Mouse (Mus musculus): ENCODE measurements around the gene Uck1. TPM values are rescaled to one million over a fixed set of nuclear protein-coding genes. Genes with fewer than 3 reads are reported as not detected.
"Not testable (repeated sequence)": the region's sequence is repeated elsewhere in the genome, so short reads cannot be mapped to it uniquely, and the experiment has no call there.

Uck1 gene
- polyA plus RNA-seq, 1 experiment, result 32.1 TPM

DNA sequence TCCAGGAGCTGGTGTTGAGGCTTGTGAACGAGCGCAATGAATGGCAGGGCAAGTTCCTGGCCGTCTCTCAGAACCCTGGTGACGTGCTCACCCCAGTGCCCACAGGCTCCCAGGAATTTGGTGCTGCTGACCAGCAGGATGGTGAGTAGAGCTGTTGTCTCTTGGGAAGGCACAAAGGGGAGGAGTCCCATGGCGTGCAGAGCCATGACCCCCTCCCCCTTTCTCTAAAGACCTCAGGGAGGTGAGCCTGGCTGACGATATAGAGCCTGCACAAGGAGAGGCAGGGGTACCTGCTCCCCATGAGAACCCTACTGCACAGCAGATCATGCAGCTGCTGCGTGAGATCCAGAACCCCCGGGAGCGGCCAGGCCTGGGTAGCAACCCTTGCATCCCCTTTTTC is 46.2 kb upstream of the Uck1 start:
- Histone ChIP-seq H3K36me3 (ENCODE audit: control insufficient read depth, insufficient read depth) (peaks cover 18% of the 10 kb centered on the region), H3K4me2 (ENCODE audit: low read depth) (no peak overlapping the region), H3K4me3 (no peak overlapping the region), H3ac (ENCODE audit: control insufficient read depth, insufficient read length) (no peak overlapping the region), H3K79me2 (ENCODE audit: control insufficient read depth, insufficient read depth) (no peaks in the 10 kb centered on the region), H3K27me3 (ENCODE audit: control insufficient read depth, insufficient read depth, insufficient read length) (no peaks in the 10 kb centered on the region)
- no peak for TF ChIP-seq TCF12 (IDR thresholded peaks at IDR 0.05; ENCODE audit: insufficient read depth, poor library complexity, severe bottlenecking)
- no peak for TF ChIP-seq E2F4 (IDR thresholded peaks at IDR 0.05; ENCODE audit: insufficient read depth)
- TF ChIP-seq REST (IDR thresholded peaks at IDR 0.05; ENCODE audit: insufficient read depth, insufficient read length), result no peak
- TF ChIP-seq SRF (IDR thresholded peaks at IDR 0.05; ENCODE audit: control insufficient read depth, insufficient read length, low read depth), result no peak

- H3K27me3 ChIP-seq (ENCODE audit: control insufficient read depth, insufficient read depth, insufficient read length), result no peaks in the 10 kb centered on the region
- TF ChIP-seq MYOD1 (IDR thresholded peaks at IDR 0.05; ENCODE audit: control insufficient read depth in 1 of 3, insufficient read length in 2 of 3, low read depth in 2 of 3) (no peak), POLR2A (IDR thresholded peaks at IDR 0.05; ENCODE audit: insufficient read length, low read depth) (no peak), SRF (IDR thresholded peaks at IDR 0.05; ENCODE audit: control insufficient read depth, insufficient read length, low read depth) (no peak), CEBPB (IDR thresholded peaks at IDR 0.05; ENCODE audit: insufficient read depth, poor library complexity, severe bottlenecking) (no peak), TCF12 (IDR thresholded peaks at IDR 0.05; ENCODE audit: insufficient read depth, poor library complexity, severe bottlenecking) (no peak), E2F4 (IDR thresholded peaks at IDR 0.05; ENCODE audit: insufficient read depth) (no peak), TCF3 (IDR thresholded peaks at IDR 0.05; ENCODE audit: insufficient read length, low read depth) (no peak), REST (IDR thresholded peaks at IDR 0.05; ENCODE audit: insufficient read depth, insufficient read length) (no peak), MAX (IDR thresholded peaks at IDR 0.05; ENCODE audit: low read depth) (no peak), USF1 (IDR thresholded peaks at IDR 0.05; ENCODE audit: low read depth) (no peak), MYOG (IDR thresholded peaks at IDR 0.05; ENCODE audit: control insufficient read depth in 1 of 3, insufficient read depth in 1 of 3, insufficient read length in 2 of 3, low read depth in 2 of 3) (no peak), POLR2AphosphoS2 (IDR thresholded peaks at IDR 0.05; ENCODE audit: insufficient read length, low read depth) (no peak)
- H3K4me3 ChIP-seq, result no peak overlapping the region
- peaks cover 18% of the 10 kb centered on the region for H3K36me3 ChIP-seq (ENCODE audit: control insufficient read depth, insufficient read depth)
- H3K79me2 ChIP-seq (ENCODE audit: control insufficient read depth, insufficient read depth), result no peaks in the 10 kb centered on the region
- no peak overlapping the region for H3ac ChIP-seq (ENCODE audit: control insufficient read depth, insufficient read length)
- H3K4me2 ChIP-seq (ENCODE audit: low read depth), result no peak overlapping the region
Observed at GRCm38 (mm10) chr2:32305668-32306067, 45.7 kb upstream of the Uck1 start.

- Histone ChIP-seq H3ac (ENCODE audit: control insufficient read depth, insufficient read length) (no peak overlapping the region), H3K36me3 (ENCODE audit: control insufficient read depth, insufficient read depth) (peaks cover 18% of the 10 kb centered on the region), H3K79me2 (ENCODE audit: control insufficient read depth, insufficient read depth) (no peaks in the 10 kb centered on the region), H3K27me3 (ENCODE audit: control insufficient read depth, insufficient read depth, insufficient read length) (no peaks in the 10 kb centered on the region), H3K4me2 (ENCODE audit: low read depth) (no peak overlapping the region), H3K4me3 (no peak overlapping the region)
- TF ChIP-seq USF1 (IDR thresholded peaks at IDR 0.05; ENCODE audit: low read depth) (no peak), CEBPB (IDR thresholded peaks at IDR 0.05; ENCODE audit: insufficient read depth, poor library complexity, severe bottlenecking) (no peak), MYOG (IDR thresholded peaks at IDR 0.05; ENCODE audit: control insufficient read depth in 1 of 3, insufficient read depth in 1 of 3, insufficient read length in 2 of 3, low read depth in 2 of 3) (no peak), POLR2AphosphoS2 (IDR thresholded peaks at IDR 0.05; ENCODE audit: insufficient read length, low read depth) (peak; percentile 20)
Observed at GRCm38 (mm10) chr2:32304145-32304832, 44.3 kb upstream of the Uck1 start.

GRCm38 (mm10) chr2:32302952-32303351 is 43.0 kb upstream of the Uck1 start:
- Histone ChIP-seq H3K27me3 (ENCODE audit: control insufficient read depth, insufficient read depth, insufficient read length) (no peaks in the 10 kb centered on the region), H3ac (ENCODE audit: control insufficient read depth, insufficient read length) (no peak overlapping the region), H3K36me3 (ENCODE audit: control insufficient read depth, insufficient read depth) (peaks cover 27% of the 10 kb centered on the region), H3K4me2 (ENCODE audit: low read depth) (no peak overlapping the region), H3K4me3 (no peak overlapping the region), H3K79me2 (ENCODE audit: control insufficient read depth, insufficient read depth) (no peaks in the 10 kb centered on the region)
- no peak for TF ChIP-seq TCF12 (IDR thresholded peaks at IDR 0.05; ENCODE audit: insufficient read depth, poor library complexity, severe bottlenecking)
- no peak for TF ChIP-seq CEBPB (IDR thresholded peaks at IDR 0.05; ENCODE audit: insufficient read depth, poor library complexity, severe bottlenecking)
- TF ChIP-seq POLR2AphosphoS2 (IDR thresholded peaks at IDR 0.05; ENCODE audit: insufficient read length, low read depth), result no peak
- no peak for TF ChIP-seq MAX (IDR thresholded peaks at IDR 0.05; ENCODE audit: low read depth)
- no peak for TF ChIP-seq TCF3 (IDR thresholded peaks at IDR 0.05; ENCODE audit: insufficient read length, low read depth)

- Histone ChIP-seq H3K27me3 (ENCODE audit: control insufficient read depth, insufficient read depth, insufficient read length) (no peaks in the 10 kb centered on the region), H3ac (ENCODE audit: control insufficient read depth, insufficient read length) (no peak overlapping the region), H3K4me3 (no peak overlapping the region), H3K4me2 (ENCODE audit: low read depth) (no peak overlapping the region), H3K79me2 (ENCODE audit: control insufficient read depth, insufficient read depth) (no peaks in the 10 kb centered on the region), H3K36me3 (ENCODE audit: control insufficient read depth, insufficient read depth) (peaks cover 23% of the 10 kb centered on the region)
- TF ChIP-seq USF1 (IDR thresholded peaks at IDR 0.05; ENCODE audit: low read depth), result no peak
- TF ChIP-seq E2F4 (IDR thresholded peaks at IDR 0.05; ENCODE audit: insufficient read depth), result no peak
- TF ChIP-seq MYOG (IDR thresholded peaks at IDR 0.05; ENCODE audit: control insufficient read depth in 1 of 3, insufficient read depth in 1 of 3, insufficient read length in 2 of 3, low read depth in 2 of 3), result no peak
- no peak for TF ChIP-seq TCF3 (IDR thresholded peaks at IDR 0.05; ENCODE audit: insufficient read length, low read depth)
- no peak for TF ChIP-seq SRF (IDR thresholded peaks at IDR 0.05; ENCODE audit: control insufficient read depth, insufficient read length, low read depth)
- no peak for TF ChIP-seq REST (IDR thresholded peaks at IDR 0.05; ENCODE audit: insufficient read depth, insufficient read length)
- no peak for TF ChIP-seq POLR2A (IDR thresholded peaks at IDR 0.05; ENCODE audit: insufficient read length, low read depth)
Observed at GRCm38 (mm10) chr2:32299469-32299868, 39.5 kb upstream of the Uck1 start.

- not testable (repeated sequence) for H3K4me3 ChIP-seq; H3K27me3 ChIP-seq (ENCODE audit: control insufficient read depth, insufficient read depth, insufficient read length); H3ac ChIP-seq (ENCODE audit: control insufficient read depth, insufficient read length); H3K4me2 ChIP-seq (ENCODE audit: low read depth); H3K79me2 ChIP-seq (ENCODE audit: control insufficient read depth, insufficient read depth)
- H3K36me3 ChIP-seq (ENCODE audit: control insufficient read depth, insufficient read depth), result peaks cover 29% of the 10 kb centered on the region
Observed at GRCm38 (mm10) chr2:32295842-32296241, 35.9 kb upstream of the Uck1 start.

All from myocyte (in vitro differentiated cells).